Mouse (Mus musculus): Measurements from ENCODE around the gene Gpr152. TPM values are rescaled to one million over a fixed set of nuclear protein-coding genes. Genes with fewer than 3 reads are reported as not detected.
A peak's percentile ranks its signal among the peaks of the same experiment; 100 is the strongest.
"Not testable (repeated sequence)": the region's sequence is repeated elsewhere in the genome, so short reads cannot be mapped to it uniquely, and the experiment has no call there.

The Gpr152 gene
- polyA plus RNA-seq, 1 experiment from 2014 or later: not detected

DNA sequence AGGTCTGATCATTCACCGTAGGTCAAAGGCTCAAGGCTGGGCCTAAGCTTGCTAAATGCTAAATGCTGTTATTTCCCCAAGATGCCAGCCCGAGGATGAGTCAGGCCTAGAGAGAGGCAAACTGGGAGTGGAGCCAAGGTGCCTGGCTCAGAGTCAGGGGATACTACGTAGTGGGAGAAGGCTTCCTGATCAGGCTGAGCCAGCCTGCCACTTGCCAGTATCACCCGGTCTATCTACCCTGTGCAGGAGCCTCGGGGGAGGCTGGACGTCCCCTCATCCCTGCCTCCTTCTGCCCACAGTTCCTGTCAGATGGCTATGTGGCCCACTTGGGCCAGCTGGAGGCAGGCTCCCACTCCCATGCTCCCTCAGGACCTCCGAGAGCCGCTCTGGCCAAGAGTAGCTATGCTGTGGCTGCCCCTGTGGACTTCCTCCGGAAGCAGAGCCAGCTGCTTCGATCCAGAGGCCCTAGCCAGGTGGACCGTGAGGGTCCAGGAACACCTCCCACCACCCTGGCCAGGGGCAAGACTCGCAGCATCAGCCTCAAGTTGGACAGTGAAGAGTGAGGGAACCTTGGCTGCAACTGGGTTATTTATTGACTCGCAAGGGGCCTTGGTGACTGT is 26.3 kb upstream of the Gpr152 start:
- Histone ChIP-seq H3K36me3 (peaks cover 31% of the 10 kb centered on the region), H3K27ac (peak overlapping the region; percentile 31; the same call in 1 of the 2 replicates), H3K4me1 (peaks cover 10% of the 10 kb centered on the region), H3K4me2 (no peak overlapping the region), H3K4me3 (replicated peaks) (no peak overlapping the region), H3K27me3 (replicated peaks) (no peaks in the 10 kb centered on the region), H3K9ac (no peak overlapping the region), H3K9me3 (no peaks in the 10 kb centered on the region)
- WGBS: 60% methylated on average over 13 of the region's 13 CpGs
- ATAC-seq (ENCODE audit: insufficient read depth, low FRiP score, low read depth): peak; percentile 34; the same call in 1 of the 2 replicates

DNA sequence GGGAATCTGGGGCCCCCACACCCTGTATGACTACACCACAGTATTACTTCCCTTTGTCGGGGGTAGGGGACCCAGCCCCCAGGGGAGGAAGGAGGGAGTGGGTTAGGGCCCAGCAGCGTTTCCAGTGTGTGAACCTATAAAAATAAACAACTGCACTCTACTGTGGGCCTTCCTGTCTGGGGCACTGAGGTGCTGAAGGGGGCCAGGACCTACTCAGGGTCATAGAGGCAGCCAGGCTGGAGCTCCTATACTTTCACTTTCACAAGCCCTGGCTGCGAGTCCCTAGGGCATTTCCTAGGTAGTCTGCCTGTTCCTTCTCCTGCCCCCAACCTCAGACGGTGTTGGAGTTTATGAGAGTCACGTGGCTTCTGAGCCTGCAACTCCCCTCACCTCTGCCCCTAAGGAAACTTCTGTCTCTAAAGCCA is 25.8 kb upstream of the Gpr152 start:
- no peak overlapping the region; the same call in 1 of the 2 replicates for H3K4me2 ChIP-seq
- peak; percentile 56; the same call in 1 of the 2 replicates for ATAC-seq (ENCODE audit: insufficient read depth, low FRiP score, low read depth)
- H3K9me3 ChIP-seq: no peaks in the 10 kb centered on the region
- peaks cover 10% of the 10 kb centered on the region for H3K4me1 ChIP-seq
- H3K27me3 ChIP-seq (replicated peaks): no peaks in the 10 kb centered on the region
- peaks cover 32% of the 10 kb centered on the region for H3K36me3 ChIP-seq
- H3K9ac ChIP-seq: no peak overlapping the region
- 26% methylated on average over 5 of the region's 5 CpGs for WGBS
- no peak overlapping the region for H3K4me3 ChIP-seq (replicated peaks)
- H3K27ac ChIP-seq: peak overlapping the region; percentile 31; the same call in 1 of the 2 replicates

DNA sequence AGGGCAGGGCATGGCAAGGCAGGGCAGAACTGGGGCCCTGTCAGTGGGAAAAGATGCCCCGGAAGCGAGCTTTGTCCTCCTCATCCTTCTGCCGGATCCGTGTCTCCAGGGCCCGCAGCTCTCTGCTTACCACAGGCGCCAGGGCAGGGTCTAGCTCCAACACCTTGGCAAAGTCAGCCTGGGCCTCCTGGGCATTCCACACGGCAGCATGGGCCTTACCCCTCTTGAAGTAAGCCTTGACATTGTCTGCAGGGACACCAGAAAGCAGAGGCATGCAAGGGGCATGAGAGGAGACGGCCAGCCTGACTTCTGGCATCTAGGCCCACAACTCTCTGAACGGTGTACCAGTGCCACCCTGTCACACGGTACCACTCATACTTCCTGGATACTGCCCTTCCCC is 25.0 kb upstream of the Gpr152 start:
- peaks cover 10% of the 10 kb centered on the region for H3K4me1 ChIP-seq
- H3K27ac ChIP-seq: no peak overlapping the region
- H3K36me3 ChIP-seq: peaks cover 32% of the 10 kb centered on the region
- no peaks in the 10 kb centered on the region for H3K27me3 ChIP-seq (replicated peaks)
- whole genome bisulfite sequencing: 89% methylated on average over 10 of the region's 10 CpGs
- no peak overlapping the region for H3K4me2 ChIP-seq
- no peak overlapping the region for H3K4me3 ChIP-seq (replicated peaks)
- ATAC-seq (ENCODE audit: insufficient read depth, low FRiP score, low read depth): no peak
- H3K9me3 ChIP-seq: no peaks in the 10 kb centered on the region
- no peak overlapping the region for H3K9ac ChIP-seq

- Histone ChIP-seq H3K9me3 (no peaks in the 10 kb centered on the region), H3K9ac (no peak overlapping the region), H3K4me1 (peaks cover 12% of the 10 kb centered on the region), H3K27me3 (replicated peaks) (no peaks in the 10 kb centered on the region), H3K27ac (no peak overlapping the region), H3K4me2 (no peak overlapping the region), H3K4me3 (replicated peaks) (no peak overlapping the region), H3K36me3 (peaks cover 32% of the 10 kb centered on the region)
- 95% methylated on average over 10 of the region's 10 CpGs for WGBS
- ATAC-seq (ENCODE audit: insufficient read depth, low FRiP score, low read depth): no peak
Observed at GRCm38 (mm10) chr19:4115144-4115543, 24.4 kb upstream of the Gpr152 start.

DNA sequence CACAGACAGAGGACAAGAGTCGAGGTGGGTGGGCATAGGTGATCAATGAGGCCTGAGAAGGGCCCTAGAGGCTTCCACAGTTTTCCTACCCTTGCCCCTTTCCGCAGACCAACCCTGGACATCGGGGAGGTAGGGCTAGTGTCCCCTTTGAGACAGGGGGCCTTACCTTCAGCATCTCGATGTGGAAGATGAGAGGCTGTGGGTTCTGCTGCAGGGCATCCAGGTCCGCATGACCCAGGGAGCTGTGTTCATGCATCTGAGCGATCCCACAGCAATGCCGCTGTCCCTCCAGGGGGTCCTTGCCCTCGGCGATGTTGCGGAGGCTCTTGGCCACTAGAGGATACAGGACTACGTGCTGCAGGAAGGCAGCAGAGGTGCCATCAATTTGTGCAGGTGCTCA is 23.8 kb upstream of the Gpr152 start:
- peaks cover 18% of the 10 kb centered on the region for H3K4me1 ChIP-seq
- no peak overlapping the region for H3K27ac ChIP-seq
- no peak overlapping the region for H3K4me3 ChIP-seq (replicated peaks)
- no peaks in the 10 kb centered on the region for H3K9me3 ChIP-seq
- H3K9ac ChIP-seq: no peak overlapping the region
- H3K27me3 ChIP-seq (replicated peaks): no peaks in the 10 kb centered on the region
- ATAC-seq (ENCODE audit: insufficient read depth, low FRiP score, low read depth): no peak
- WGBS: 86% methylated on average over 11 of the region's 11 CpGs
- H3K36me3 ChIP-seq: peaks cover 32% of the 10 kb centered on the region
- no peak overlapping the region for H3K4me2 ChIP-seq

GRCm38 (mm10) chr19:4117006-4117405 is 22.6 kb upstream of the Gpr152 start:
- Histone ChIP-seq H3K9me3 (no peaks in the 10 kb centered on the region), H3K4me1 (peaks cover 21% of the 10 kb centered on the region), H3K27me3 (replicated peaks) (no peaks in the 10 kb centered on the region), H3K27ac (no peak overlapping the region), H3K36me3 (peaks cover 32% of the 10 kb centered on the region), H3K4me2 (no peak overlapping the region), H3K4me3 (replicated peaks) (no peak overlapping the region), H3K9ac (no peak overlapping the region)
- WGBS: 96% methylated on average over 7 of the region's 7 CpGs
- ATAC-seq (ENCODE audit: insufficient read depth, low FRiP score, low read depth): no peak

DNA sequence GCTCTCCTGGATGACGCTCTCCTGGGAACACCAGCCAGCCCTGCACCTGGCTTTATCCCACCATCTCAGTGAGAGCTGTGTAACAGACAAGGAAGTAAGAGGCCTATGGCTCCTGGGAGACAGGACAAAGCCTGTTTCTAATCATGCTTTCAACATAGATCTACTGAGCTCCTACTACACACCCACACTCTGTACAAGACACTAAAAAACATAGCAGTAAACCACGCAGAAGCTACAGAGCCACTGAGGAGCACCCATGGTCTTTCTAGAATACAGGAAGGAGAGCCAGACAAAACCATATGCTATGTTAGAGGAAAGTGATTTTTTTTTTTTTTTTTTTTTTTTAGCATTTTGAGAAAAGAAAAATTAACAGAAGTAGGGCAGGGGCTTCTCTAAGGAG is 21.2 kb upstream of the Gpr152 start:
- ATAC-seq (ENCODE audit: insufficient read depth, low FRiP score, low read depth): no peak
- H3K27me3 ChIP-seq (replicated peaks): no peaks in the 10 kb centered on the region
- WGBS: 96% methylated on average over 2 of the region's 2 CpGs

DNA sequence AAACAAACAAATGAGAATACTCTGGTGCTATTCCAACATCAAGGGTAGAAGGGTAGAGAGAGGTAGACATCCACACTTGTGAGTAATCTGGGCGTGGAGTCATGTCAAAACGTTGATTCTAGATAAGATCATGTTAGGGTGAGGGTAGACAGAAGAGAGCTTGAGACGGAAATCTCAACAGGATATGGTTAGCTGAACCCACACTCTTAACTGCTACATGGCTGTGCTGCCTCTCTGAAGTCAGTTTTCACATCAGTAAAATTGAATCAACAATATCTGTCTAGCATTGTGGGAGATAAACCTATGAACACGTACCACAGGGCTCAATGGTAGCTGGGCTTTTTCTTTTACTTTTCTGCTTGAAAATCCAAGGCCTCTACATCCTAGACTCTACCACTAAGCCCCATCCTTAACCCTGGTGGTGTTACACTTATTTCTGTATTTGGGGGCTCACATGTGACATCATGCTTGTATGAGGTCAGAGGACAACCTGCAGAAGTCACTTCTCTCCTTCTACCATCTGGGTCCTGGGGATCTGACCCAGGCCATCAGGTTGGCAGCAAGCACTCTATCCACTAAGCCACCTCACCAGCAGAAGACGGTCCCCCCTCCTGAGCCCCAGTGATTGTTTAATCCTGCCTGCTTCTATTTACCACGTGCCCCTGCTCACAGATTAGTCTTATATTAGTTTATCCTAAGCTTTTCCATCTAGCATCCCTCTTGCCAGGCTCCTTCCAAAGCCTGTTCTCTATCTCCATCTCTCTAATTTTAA is 19.7 kb upstream of the Gpr152 start:
- no peak for ATAC-seq (ENCODE audit: insufficient read depth, low FRiP score, low read depth)
- no peaks in the 10 kb centered on the region for H3K27me3 ChIP-seq (replicated peaks)
- peak overlapping the region; percentile 56; the same call in 1 of the 2 replicates for H3K4me2 ChIP-seq
- H3K9me3 ChIP-seq: no peaks in the 10 kb centered on the region
- H3K4me1 ChIP-seq: peaks cover 14% of the 10 kb centered on the region; the same call in 1 of the 2 replicates
- no peak overlapping the region for H3K27ac ChIP-seq
- 73% methylated on average over 6 of the region's 6 CpGs for WGBS
- H3K36me3 ChIP-seq: peaks cover 17% of the 10 kb centered on the region
- H3K4me3 ChIP-seq (replicated peaks): no peak overlapping the region
- H3K9ac ChIP-seq: no peak overlapping the region

More for the DNA sequence above, 21.2 kb upstream of the Gpr152 start:
- no peak overlapping the region for H3K4me2 ChIP-seq
- H3K4me1 ChIP-seq: peaks cover 18% of the 10 kb centered on the region
- no peak overlapping the region for H3K27ac ChIP-seq
- no peak overlapping the region for H3K9ac ChIP-seq
- H3K4me3 ChIP-seq (replicated peaks): no peak overlapping the region
- no peaks in the 10 kb centered on the region for H3K9me3 ChIP-seq
- H3K36me3 ChIP-seq: peaks cover 29% of the 10 kb centered on the region

GRCm38 (mm10) chr19:4120496-4120895 is 19.1 kb upstream of the Gpr152 start:
- no peak overlapping the region for H3K9ac ChIP-seq
- H3K4me2 ChIP-seq: peak overlapping the region; percentile 56
- ATAC-seq (ENCODE audit: insufficient read depth, low FRiP score, low read depth): no peak
- peak overlapping the region; percentile 46 for H3K4me3 ChIP-seq (replicated peaks)
- H3K27me3 ChIP-seq (replicated peaks): no peaks in the 10 kb centered on the region
- 97% methylated on average over 2 of the region's 2 CpGs for WGBS
- no peak overlapping the region for H3K27ac ChIP-seq
- peaks cover 14% of the 10 kb centered on the region; the same call in 1 of the 2 replicates for H3K4me1 ChIP-seq
- no peaks in the 10 kb centered on the region for H3K9me3 ChIP-seq
- H3K36me3 ChIP-seq: peaks cover 11% of the 10 kb centered on the region

- Histone ChIP-seq H3K4me2 (peak overlapping the region; percentile 56), H3K9ac (peak overlapping the region; percentile 23; the same call in 1 of the 2 replicates), H3K4me1 (peaks cover 14% of the 10 kb centered on the region; the same call in 1 of the 2 replicates), H3K27ac (peak overlapping the region; percentile 55; the same call in 1 of the 2 replicates), H3K36me3 (peaks cover 5% of the 10 kb centered on the region; the same call in 1 of the 2 replicates), H3K9me3 (no peaks in the 10 kb centered on the region), H3K4me3 (replicated peaks) (peak overlapping the region; percentile 46), H3K27me3 (replicated peaks) (no peaks in the 10 kb centered on the region)
- ATAC-seq (ENCODE audit: insufficient read depth, low FRiP score, low read depth): peak; percentile 79
- WGBS: 3% methylated on average over 38 of the region's 38 CpGs
Observed at GRCm38 (mm10) chr19:4121097-4121805, 18.3 kb upstream of the Gpr152 start.

DNA sequence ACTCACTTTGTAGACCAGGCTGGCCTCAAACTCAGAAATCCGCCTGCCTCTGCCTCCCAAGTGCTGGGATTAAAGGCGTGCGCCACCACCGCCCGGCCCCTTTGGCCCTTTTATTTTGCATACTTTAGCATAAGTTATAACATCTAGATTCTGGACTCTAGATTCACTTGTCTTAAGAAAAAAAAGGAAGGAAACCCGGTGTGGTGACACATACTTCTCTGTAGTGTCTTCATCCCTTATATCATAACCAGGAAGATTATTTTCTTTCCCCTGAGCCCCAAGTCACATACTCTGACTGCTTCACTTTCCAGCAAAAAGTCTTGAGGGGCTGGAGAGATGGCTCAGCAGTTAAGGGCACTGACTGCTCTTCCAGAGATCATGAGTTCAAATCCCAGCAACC is 17.7 kb upstream of the Gpr152 start:
- H3K4me2 ChIP-seq: peak overlapping the region; percentile 11; the same call in 1 of the 2 replicates
- WGBS: 58% methylated on average over 6 of the region's 6 CpGs
- not testable (repeated sequence) for H3K27ac ChIP-seq; H3K9ac ChIP-seq; H3K4me3 ChIP-seq (replicated peaks); H3K9me3 ChIP-seq; H3K36me3 ChIP-seq; ATAC-seq (ENCODE audit: insufficient read depth, low FRiP score, low read depth); H3K27me3 ChIP-seq (replicated peaks)
- peaks cover 20% of the 10 kb centered on the region for H3K4me1 ChIP-seq
